Mouse (Mus musculus) spleen, adult 2 months (tissue): ENCODE measurements around the gene E130308A19Rik. TPM values are rescaled to one million over a fixed set of nuclear protein-coding genes. Genes with fewer than 3 reads are reported as not detected.

ENCODE experiments used
- DNase-seq, 2 experiments: peaks; one replicate each; pipeline versions ENCODE4 v3.0.0 to v3.0.0-alpha.2; 2012 to 2021; ENCODE audit warnings: low spot score in 2 of 2, low read depth in 1 of 2
- H3K27ac ChIP-seq: fragments of 200-500 bp; 2 replicates; pipeline ENCODE4 v1.5.1; 2012; ENCODE audit warnings: low read length, inconsistent platforms; ENCODE audit not compliant: insufficient read depth
- H3K27me3 ChIP-seq: fragments of 200-500 bp; 2 replicates; pipeline ENCODE4 v1.6.1; 2012; ENCODE audit warnings: mild to moderate bottlenecking, moderate library complexity, low read length, inconsistent platforms; ENCODE audit not compliant: control insufficient read depth, insufficient read depth
- H3K36me3 ChIP-seq: fragments of 200-500 bp; 2 replicates; pipeline ENCODE4 v1.6.1; 2012; ENCODE audit warnings: mild to moderate bottlenecking, low read length, inconsistent platforms; ENCODE audit not compliant: control insufficient read depth, insufficient read depth
- H3K4me1 ChIP-seq: fragments of 200-500 bp; 2 replicates; pipeline ENCODE4 v1.6.1; 2011; ENCODE audit warnings: inconsistent platforms; ENCODE audit not compliant: control insufficient read depth, insufficient read depth, insufficient read length
- H3K4me3 ChIP-seq: fragments of 200-500 bp; 2 replicates; pipeline ENCODE4 v1.5.1; 2011; ENCODE audit warnings: mild to moderate bottlenecking, inconsistent platforms; ENCODE audit not compliant: insufficient read depth, insufficient read length; ENCODE audit errors: extremely low read depth
- CTCF ChIP-seq: fragments of 200-500 bp; IDR thresholded peaks from 2 replicates; pipeline ENCODE4 v1.5.1; 2011; ENCODE audit warnings: mild to moderate bottlenecking, inconsistent platforms; ENCODE audit not compliant: insufficient read depth, insufficient read length, insufficient replicate concordance; ENCODE audit errors: extremely low read depth
- POLR2A ChIP-seq: fragments of 200-500 bp; IDR thresholded peaks from 2 replicates; pipeline ENCODE4 v1.6.1; 2011; ENCODE audit warnings: low read depth, low read length, inconsistent platforms
- WGBS: fragments of 180-500 bp; shearing (Covaris S2); methylation state at CpG from one replicate; pipeline ENCODE4 v1.1.7; 2018; 5-methylcytosine and 5-hydroxymethylcytosine counted together
- polyA plus RNA-seq: library from polyadenylated mRNA; depleted of rRNA; stranded (reverse); fragments of >200 nt; gene quantifications from 2 replicates; pipeline ENCODE4 v1.2.3, GENCODE M21; 2012; rRNA removed

The E130308A19Rik gene
- polyA plus RNA-seq, 1 experiment = 5.4 TPM

DNA sequence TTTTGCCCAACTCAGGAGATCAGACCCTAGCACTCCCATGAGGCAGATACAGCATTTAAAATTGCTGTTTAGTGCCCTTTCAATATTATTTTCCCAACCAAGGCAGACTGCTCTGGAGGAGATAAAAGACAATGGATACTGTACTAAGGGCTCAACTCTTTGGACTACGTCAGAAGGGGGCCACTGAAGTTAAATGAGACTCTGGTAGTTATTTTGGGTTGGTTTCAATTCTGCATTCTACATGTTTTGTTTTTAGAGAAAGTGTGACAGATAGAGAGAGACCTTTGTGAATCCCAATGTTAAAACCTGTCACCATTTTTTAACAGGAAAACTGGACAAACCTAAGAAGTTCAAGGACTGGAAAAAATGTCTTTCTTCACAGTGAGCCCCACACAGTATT lies 178.7 kb downstream of the E130308A19Rik start:
- no peak for DNase-seq
- Histone ChIP-seq H3K4me1 (peaks cover 21% of the 10 kb centered on the region; the same call in 1 of the 2 replicates), H3K27me3 (no peaks in the 10 kb centered on the region), H3K4me3 (peak overlapping the region; percentile 41; the same call in 1 of the 2 replicates), H3K27ac (peak overlapping the region; percentile 86), H3K36me3 (no peaks in the 10 kb centered on the region)
- WGBS = 44% methylated on average over 1 of the region's 1 CpGs
- TF ChIP-seq POLR2A = no peak
- no peak for TF ChIP-seq CTCF

- TF ChIP-seq POLR2A (peak; percentile 64), CTCF (no peak)
- H3K27me3 ChIP-seq = no peaks in the 10 kb centered on the region
- H3K4me1 ChIP-seq = peaks cover 21% of the 10 kb centered on the region; the same call in 1 of the 2 replicates
- peak; percentile 77 to 92 for DNase-seq
- H3K36me3 ChIP-seq = no peaks in the 10 kb centered on the region
- peak within 1 kb of the TSS; percentile 91 for H3K27ac ChIP-seq
- H3K4me3 ChIP-seq = peak within 1 kb of the TSS; percentile 91
- WGBS = 4% methylated on average over 45 of the region's 45 CpGs
Measured at GRCm38 (mm10) chr4:59805181-59805967, 179.4 kb downstream of the E130308A19Rik start, which contains the start of gene Snx30. Snx30 (plus strand) TSS chr4:59805840.

DNA sequence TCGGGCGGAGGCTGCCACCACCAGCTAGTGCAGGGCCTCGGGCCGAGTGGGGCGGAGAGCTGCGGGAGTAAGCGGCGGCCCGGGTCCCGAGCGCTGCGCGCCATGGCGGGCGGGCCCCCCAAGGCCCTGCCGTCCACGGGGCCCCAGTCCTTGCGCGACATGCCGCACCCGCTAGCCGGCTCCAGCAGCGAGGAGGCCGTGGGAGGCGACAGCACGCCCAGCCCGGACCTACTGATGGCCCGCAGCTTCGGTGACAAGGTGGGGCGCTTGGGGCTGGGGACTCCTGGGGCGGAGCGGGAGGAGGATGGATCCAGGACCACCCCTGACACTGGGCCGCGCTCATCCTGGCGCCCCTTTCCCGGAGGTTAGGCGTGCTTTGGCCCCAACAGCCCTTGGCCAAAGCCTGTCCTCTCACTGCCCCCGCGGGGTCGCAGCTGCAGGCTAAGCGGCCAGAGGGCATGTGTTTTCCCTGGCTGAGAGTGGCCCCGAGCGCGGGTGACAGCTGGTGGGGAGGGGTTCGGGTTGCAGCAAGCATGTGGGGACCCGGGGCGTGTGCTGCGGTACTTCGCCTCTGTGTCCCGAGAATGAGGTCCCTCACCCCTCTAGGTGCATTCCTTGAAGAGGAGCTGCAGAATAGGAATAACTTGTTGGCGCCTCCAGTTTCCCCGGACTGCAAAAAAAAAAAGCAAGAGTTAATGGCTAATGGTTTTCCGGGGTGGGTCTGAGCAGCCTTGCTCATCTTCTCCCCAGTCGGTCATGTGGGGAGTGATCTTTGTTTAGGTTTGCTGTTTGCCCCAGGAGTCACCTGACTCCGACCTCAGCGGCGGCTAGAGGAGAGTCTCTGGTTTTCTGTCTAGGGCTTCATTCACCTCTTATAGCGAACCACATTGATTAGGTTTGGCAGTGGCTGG lies 180.2 kb downstream of the E130308A19Rik start:
- no peaks in the 10 kb centered on the region for H3K36me3 ChIP-seq
- DNase-seq = peak in 1 of 2 experiments; percentile 66
- TF ChIP-seq POLR2A (no peak), CTCF (no peak)
- H3K4me3 ChIP-seq = peak overlapping the region; percentile 91
- no peaks in the 10 kb centered on the region for H3K27me3 ChIP-seq
- peak overlapping the region; percentile 91 for H3K27ac ChIP-seq
- WGBS = under 1% methylated on average over 49 of the region's 58 CpGs
- peaks cover 19% of the 10 kb centered on the region; the same call in 1 of the 2 replicates for H3K4me1 ChIP-seq

DNA sequence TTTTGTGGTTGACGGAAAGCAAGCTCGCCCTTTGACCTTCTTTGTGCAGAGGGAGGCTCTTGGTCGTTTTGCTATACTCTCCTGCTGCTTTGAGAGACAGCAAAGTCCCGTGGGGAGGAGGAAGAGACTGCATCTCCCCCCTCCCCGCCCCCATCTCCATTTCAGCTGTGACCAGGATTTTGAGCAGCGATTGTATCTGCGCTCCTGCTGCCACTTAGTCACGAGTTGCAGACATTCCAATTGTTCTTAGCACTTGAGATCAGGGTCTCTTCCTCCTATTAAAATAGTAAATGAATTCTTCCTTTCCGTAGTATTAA lies 180.8 kb downstream of the E130308A19Rik start:
- DNase-seq = no peak
- no peaks in the 10 kb centered on the region for H3K27me3 ChIP-seq
- peak overlapping the region; percentile 91 for H3K4me3 ChIP-seq
- H3K4me1 ChIP-seq = peaks cover 18% of the 10 kb centered on the region; the same call in 1 of the 2 replicates
- TF ChIP-seq CTCF (no peak), POLR2A (no peak)
- peak overlapping the region; percentile 91 for H3K27ac ChIP-seq
- 7% methylated on average over 9 of the region's 9 CpGs for WGBS
- H3K36me3 ChIP-seq = no peaks in the 10 kb centered on the region

DNA sequence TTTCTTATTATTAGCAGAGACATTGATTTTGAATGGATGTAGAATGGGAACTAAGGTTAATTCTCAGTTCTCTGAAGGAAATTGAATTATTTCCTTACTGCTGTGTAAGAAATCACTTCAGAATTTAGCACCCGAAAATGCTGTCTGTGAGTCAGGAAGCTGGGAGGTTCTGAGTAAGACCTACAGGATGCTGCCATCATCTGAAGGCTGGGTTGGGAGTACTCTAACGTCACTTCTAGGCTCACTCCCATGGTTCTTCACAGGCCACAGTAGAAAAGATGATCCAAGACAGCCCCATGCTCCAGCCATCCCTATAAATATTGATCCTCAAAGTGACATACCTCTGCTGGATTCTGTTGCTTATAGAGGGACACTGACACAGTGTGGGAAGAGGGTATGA lies 181.5 kb downstream of the E130308A19Rik start:
- no peak for DNase-seq
- H3K27ac ChIP-seq = no peak overlapping the region
- H3K36me3 ChIP-seq = no peaks in the 10 kb centered on the region
- no peak overlapping the region for H3K4me3 ChIP-seq
- WGBS = 22% methylated on average over 2 of the region's 2 CpGs
- H3K27me3 ChIP-seq = no peaks in the 10 kb centered on the region
- TF ChIP-seq POLR2A (no peak), CTCF (no peak)
- peaks cover 14% of the 10 kb centered on the region; the same call in 1 of the 2 replicates for H3K4me1 ChIP-seq

DNA sequence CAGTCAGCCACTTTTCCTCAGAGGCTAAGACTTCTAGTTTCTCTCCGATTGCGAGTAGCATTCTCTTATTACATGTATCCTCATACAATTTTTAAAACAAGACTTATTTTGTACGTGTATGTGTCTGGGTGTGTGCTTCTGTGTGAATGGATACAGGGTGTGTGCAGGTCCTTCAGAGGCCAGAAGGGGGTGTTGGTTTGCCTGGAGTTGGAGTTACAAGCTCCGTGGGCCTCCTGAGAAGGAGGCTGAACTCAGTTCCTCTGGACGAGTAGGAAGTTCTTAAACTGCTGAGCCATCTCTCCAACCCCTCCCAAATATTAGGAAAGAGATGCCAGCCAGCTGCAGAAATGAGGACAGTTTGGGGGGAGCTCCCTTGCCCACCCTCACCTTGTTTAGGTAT lies 182.4 kb downstream of the E130308A19Rik start:
- TF ChIP-seq POLR2A (no peak), CTCF (peak; percentile 17; the same call in 1 of the 2 replicates)
- no peaks in the 10 kb centered on the region for H3K27me3 ChIP-seq
- H3K4me1 ChIP-seq = peaks cover 11% of the 10 kb centered on the region; the same call in 1 of the 2 replicates
- 57% methylated on average over 5 of the region's 5 CpGs for WGBS
- no peak overlapping the region for H3K4me3 ChIP-seq
- no peak for DNase-seq
- H3K27ac ChIP-seq = no peak overlapping the region
- no peaks in the 10 kb centered on the region for H3K36me3 ChIP-seq

Other genes starting within 250 kb of the E130308A19Rik start
- 23.3 and 25.4 TPM in 2 replicates for gene Susd1, start 187.6 kb upstream of the E130308A19Rik start, polyA plus RNA-seq
- 49.8 and 53.0 TPM in 2 replicates for gene Ptbp3, start 76.8 kb upstream of the E130308A19Rik start, polyA plus RNA-seq
- 3.0 and 4.5 TPM in 2 replicates for gene Hsdl2, start 44.6 kb upstream of the E130308A19Rik start, polyA plus RNA-seq
- gene Inip, start 175.4 kb downstream of the E130308A19Rik start, polyA plus RNA-seq = 9.8 and 10.1 TPM in 2 replicates
- 8.8 and 12.5 TPM in 2 replicates for gene Snx30, start 179.6 kb downstream of the E130308A19Rik start, polyA plus RNA-seq